Mouse (Mus musculus) layer of hippocampus, postnatal 25 days (tissue): ENCODE results near the gene Slc20a1. TPM values are rescaled to one million over a fixed set of nuclear protein-coding genes. Genes with fewer than 3 reads are reported as not detected.

Source experiments
- DNase-seq, 2 experiments: peaks; one replicate each; pipeline ENCODE4 v3.0.0; 2022; ENCODE audit warnings: mixed read lengths in 2 of 2, low spot score in 1 of 2; ENCODE audit errors: extremely low spot score in 1 of 2
- total RNA-seq, 2 experiments: library from RNA; stranded (reverse); gene quantifications; 2 replicates each; pipeline ENCODE4 v1.2.3; 2021

The Slc20a1 gene
- total RNA-seq, 2 experiments from 2014 or later, result 97.2 to 112 TPM

GRCm38 (mm10) chr2:129185611-129186290, 12.8 kb upstream of the Slc20a1 start:
- DNase-seq, result no peak

DNA sequence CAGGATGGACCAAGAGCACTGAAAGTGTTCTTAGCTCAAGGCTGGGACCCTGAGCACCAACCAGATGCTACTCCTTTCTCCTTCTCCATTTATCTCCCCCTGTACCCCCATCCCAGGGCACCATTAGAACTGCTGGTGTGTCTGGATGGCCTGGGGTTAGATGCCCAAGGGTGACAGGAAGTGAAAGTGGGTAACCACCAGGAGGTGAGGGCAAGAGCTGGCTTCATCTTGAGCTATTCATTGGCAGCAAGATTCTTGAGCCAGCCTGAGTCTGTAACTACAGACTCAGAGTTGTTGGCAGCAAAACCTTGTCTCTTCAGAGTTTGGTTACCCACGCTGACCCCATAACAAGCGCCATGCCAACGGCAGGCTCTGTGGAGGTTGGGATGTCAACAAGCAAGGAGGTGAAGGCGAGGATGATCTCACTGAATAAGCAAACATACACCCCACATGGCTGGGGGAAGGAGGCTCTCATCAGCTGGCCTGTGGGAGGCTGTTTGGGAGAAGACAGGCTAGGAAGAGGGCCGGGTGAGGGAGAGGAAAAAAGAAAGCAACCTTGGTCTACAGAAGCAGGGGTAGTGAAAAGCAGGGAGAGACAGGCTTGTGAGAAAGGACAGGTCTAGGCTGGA, 12.2 kb upstream of the Slc20a1 start:
- DNase-seq, result no peak

DNA sequence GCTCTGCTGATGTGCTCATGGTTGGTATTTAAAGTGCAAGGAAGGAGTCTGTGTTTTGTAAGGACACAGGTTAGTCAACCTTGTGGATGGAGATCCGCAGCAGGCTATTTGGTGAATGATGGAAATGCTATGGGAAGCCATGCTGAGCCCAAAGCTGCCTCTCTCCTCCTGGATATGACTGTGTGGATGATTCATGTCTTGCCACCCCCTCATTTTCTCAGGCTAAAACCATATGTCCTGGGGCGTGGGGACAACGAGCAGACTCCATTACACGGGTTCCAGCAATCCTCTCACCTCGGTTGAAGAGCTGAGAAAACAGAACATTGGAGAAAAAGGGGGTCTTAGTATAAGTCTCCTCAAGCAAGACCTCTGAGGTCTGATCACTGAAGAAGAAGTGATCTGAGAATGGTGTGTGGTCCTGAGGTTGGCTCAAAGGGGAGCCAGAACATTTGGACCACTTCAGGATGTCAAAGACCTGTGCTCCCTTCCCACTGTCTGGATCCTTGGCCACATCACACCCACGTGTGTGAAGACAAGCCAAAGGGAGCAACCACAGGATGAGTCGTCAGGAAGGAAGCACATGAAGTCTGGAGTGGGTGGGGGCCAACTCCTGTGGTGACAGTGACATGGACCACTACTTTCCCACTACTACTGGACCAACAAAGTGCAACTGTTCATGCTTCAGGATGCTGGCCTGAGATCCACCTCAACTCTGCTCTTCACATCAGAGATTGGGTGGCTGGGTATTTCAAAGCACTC, 6.0 kb upstream of the Slc20a1 start:
- no peak for DNase-seq

DNA sequence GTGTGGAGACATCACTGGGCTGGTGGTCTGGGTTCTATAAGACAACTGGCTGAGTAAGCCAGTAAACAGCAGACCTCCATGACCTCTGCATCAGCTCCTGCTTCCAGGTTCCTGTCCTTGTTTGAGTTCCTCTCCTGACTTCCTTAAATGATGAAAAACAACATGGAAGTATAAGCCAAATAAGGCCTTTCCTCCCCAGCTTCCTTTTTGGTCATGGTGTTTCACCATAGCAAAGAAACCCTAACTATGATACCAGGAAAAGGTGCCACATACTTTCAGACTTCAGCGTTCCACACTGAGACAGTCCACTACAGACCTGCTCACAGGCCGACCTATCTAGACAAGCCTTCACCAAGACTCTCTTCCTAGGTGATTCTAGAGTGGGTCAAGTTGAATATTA, 2.2 kb upstream of the Slc20a1 start:
- DNase-seq, result no peak

- DNase-seq, result no peak
Measured at GRCm38 (mm10) chr2:129197197-129197596, 1.4 kb upstream of the Slc20a1 start.

DNA sequence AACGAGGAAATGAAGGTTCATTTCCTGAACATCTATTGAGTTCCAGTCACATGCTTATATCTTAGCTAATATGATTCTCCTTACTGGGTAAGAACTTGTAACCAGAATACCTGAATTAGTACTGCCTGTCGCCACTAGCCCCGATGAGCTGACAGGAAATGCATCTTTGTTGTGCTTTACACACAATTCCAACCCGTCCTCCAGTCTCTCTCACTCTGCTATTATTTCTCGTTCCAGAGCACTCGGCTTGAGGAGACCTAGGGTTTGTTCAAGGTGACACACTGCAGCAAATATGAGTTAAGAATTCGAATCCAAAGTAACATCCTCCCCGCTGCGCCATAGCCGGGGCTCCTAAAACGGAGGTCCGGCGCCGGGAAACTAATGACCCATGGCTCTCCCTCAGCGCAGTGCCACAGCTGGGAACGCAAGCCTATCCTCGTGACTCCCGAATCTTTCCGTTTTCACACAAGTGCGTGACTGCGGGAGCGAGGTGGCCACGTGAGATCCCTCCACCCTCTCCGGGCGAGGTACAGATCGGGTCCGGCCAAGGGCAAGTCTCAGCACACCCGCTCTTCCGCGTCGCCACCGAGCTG, 625 bp upstream of the Slc20a1 start:
- DNase-seq, result no peak

DNA sequence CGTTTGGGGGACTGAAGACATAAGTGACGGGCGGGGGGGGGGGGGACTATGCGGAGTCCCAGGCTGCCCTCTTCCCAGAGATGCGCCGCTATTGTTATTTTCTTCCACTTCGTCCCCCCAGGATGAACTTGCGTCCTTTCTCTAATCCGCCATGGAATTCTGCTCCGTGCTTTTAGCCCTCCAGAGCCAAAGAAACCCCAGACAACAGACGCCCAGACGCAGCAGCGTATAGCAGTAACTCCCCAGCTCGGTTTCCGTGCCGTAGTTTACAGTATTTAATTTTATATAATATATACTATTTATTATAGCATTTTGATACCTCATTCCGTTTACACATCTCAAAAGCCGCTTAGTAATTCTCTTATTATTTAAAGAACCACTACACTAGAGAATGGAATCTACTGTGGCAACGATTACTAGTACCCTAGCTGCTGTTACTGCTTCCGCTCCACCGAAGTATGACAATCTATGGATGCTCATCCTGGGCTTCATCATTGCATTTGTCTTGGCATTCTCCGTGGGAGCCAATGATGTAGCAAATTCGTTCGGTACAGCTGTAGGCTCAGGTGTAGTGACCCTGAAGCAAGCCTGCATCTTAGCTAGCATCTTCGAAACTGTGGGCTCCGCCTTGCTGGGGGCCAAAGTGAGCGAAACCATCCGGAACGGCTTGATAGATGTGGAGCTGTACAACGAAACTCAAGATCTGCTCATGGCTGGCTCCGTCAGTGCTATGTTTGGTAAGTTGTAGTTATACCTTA, 943 bp downstream of the Slc20a1 start:
- DNase-seq, result peak in 1 of 2 experiments; percentile 15

DNA sequence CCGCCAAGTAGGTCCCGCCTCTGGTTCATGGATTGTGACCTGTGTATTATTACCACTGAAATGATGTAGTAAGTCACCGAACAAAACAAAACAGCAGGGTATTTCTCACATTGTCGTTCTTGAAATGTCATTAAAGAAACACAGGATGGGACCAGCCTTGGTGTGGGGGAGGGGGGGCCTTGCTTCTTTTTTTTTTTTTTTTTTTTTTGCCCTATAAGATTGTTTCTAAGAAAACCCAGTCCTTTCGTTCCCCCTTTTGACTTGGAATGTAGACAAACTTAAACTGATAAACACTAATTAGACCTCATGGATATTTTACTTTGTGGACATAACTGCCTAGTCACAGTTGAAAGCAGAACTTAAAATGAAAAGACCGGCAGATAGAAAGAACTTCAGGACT, 6.4 kb downstream of the Slc20a1 start:
- DNase-seq, result no peak

GRCm38 (mm10) chr2:129206824-129207223, 8.3 kb downstream of the Slc20a1 start:
- no peak for DNase-seq

DNA sequence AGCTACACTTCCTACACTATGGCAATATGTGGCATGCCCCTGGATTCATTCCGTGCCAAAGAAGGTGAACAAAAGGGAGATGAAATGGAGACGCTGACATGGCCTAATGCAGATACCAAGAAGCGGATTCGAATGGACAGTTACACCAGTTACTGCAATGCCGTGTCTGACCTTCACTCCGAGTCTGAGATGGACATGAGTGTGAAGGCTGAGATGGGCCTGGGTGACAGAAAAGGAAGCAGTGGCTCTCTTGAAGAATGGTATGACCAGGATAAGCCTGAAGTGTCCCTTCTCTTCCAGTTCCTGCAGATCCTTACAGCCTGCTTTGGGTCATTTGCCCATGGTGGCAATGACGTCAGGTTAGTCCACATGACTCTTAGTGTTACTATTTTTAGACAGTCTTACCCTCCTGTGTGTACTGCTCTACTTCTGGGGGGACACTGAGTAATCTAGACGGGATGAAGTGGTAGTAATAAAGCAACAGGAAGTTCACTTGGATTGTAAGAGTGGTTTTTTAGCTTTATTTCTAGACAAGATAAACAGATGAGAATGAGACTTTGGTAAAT, 9.7 kb downstream of the Slc20a1 start:
- no peak for DNase-seq

DNA sequence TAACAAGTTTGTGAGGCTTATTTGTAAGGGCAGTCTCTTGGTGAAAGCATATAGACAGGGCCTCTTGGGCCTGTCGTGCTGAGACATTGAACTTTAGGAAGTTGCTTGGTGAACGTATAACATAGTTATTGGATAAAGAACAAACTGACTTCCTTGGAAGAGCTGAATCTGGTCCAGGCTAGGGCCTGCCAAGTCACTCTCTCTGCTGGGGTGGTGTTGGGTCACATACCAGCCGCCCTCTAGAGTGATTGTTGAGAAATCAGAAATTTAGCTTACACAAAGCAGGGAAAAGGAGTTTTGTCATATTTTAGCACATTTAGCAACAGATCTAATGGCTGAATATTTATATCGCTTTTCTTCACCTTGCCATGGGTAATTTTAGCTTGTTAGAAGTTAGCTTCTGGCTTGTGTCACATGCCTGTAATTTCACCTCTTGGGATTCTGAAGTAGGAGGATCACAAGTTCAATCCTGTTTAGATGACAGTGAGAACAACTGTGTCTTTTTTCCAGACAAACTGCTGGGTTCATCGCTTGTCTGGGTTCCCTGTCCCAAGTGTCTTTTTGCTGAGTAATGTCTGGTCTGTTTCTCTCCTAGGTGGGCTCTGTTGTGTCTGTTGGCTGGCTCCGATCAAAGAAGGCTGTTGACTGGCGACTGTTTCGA, 11.7 kb downstream of the Slc20a1 start:
- no peak for DNase-seq

DNA sequence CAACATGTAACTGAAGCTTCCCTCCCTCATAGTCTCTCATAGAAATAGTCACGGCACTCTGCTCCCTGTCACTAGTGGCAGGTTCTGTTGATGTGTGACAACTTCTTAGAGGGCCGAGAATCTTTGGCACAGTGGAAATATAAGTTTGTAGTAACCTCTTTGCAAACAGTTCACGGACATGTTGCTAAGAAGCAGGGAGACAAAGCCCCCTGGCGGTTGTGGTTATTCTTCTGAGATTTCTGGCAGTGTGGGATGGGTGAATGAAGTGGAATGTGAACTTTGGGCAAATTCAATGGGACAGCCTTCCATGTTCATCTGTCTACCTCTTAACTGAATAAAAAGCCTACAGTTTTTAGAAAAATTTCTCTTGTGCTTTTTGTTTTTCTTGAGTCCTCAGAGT, 12.7 kb downstream of the Slc20a1 start:
- DNase-seq, result no peak

- DNase-seq, result no peak
Measured at GRCm38 (mm10) chr2:129211957-129212356, 13.4 kb downstream of the Slc20a1 start.

DNA sequence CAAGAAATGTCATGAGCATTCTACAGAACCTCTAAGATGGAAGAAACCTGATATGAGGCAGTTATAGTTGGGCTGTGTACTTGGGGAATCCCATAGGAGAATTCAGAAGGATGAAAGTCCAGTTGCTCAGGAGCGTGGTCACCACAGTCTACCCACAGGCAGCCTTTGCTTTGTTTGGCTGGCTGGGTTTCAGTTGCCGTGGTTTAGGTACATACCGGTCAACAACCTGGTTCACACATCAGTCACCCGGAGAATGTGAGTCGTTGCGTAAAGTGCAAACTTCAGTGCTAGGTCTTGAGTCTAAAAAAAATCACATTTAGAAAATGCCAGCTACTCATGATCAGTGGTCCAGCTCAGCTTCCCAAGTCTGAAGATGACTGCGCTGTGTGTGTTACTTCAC, 14.0 kb downstream of the Slc20a1 start:
- no peak for DNase-seq

DNA sequence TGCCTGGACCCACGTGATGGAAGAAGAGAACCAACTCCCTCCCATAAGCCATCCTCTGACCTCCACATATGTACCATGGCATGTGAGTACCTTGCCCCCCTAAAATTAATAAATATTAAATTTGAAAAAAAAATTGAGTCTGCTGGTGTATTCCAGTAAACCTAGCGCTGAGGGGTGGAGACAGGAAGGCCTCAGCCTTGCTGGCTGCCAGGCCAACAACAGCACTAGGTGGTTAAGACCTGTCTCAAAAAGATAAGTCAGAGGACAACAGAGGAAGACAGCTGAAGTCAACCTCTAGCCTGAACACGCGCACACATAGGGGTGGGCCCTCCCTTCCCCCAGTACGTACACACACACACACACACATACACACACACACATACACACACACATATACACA, 16.2 kb downstream of the Slc20a1 start:
- DNase-seq, result no peak

GRCm38 (mm10) chr2:129217612-129218185, 19.1 kb downstream of the Slc20a1 start:
- DNase-seq, result no peak

- no peak for DNase-seq
Measured at GRCm38 (mm10) chr2:129218537-129219105, 20.1 kb downstream of the Slc20a1 start.

DNA sequence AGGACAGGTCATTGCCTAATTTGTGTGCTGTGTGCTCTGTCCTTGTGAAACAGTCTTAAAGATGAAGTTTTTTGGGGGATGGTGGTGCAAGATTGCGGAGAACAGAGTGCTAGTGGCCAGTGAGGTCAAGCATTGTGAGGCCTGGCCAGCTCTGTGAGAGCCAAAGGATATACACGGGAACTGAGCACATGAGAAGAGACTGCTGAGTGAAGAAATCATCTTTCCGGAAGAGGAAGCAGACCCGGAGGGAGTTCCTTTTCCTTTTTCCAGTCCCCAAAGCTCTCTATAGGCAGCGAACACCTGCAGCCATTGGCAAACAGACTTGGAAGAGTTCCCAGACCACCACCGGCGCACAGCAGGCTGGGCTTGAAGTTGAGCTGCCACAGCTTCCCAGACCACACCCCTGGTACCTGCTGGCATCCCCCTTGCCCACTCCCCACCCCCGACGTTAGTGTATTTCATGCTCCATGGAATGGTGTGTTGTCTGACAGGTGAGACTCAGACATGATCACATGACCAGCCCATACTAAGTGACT, 22.6 kb downstream of the Slc20a1 start:
- DNase-seq, result no peak

- DNase-seq, result no peak
Measured at GRCm38 (mm10) chr2:129224178-129224577, 25.6 kb downstream of the Slc20a1 start.
